Mouse (Mus musculus): ENCODE results near the gene Usp54. TPM values are rescaled to one million over a fixed set of nuclear protein-coding genes. Genes with fewer than 3 reads are reported as not detected.

The Usp54 gene
- polyA plus RNA-seq, 1 experiment from 2014 or later: 13.8 TPM

DNA sequence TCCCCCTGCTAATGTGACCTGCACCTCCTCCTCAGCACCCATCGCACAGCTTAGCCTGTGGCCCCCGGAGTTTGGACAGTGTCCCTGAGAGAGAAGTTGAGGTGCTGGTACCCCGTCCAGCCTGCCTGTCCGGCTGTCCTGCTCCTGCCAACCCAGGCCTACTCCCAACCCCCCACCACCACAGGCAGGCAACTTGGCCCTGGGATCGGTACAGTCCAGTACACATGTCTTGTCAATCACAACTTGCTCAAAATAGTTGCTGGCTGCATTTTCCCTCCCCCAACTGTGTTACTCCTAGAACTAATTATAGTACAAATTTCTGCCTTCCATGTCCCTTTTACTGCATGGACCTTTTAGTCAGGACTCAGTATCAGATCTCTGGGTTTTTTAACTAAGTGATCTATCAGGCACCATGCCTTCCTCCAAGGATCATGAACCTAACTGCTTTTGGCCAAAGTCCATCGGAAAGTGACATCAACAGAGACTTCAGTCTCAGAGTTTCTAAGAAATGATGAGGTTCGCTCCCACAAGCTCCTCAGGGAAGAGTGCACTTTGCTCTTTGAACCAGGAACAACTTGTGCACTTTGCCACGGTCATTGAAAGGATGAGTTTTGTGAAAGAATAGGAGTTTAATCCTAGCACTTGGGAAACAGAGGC is 27.4 kb upstream of the Usp54 start, which contains the start of gene Synpo2l:
Synpo2l (minus strand) TSS at position 201 of the 657 bp plus-strand sequence.
- no peak within 1 kb of the TSS for H3K9ac ChIP-seq (ENCODE audit: low read depth, low read length)
- H3K36me3 ChIP-seq (ENCODE audit: control insufficient read depth, insufficient read depth, low read length): no peaks in the 10 kb centered on the region
- H3K27ac ChIP-seq (ENCODE audit: low read length): no peak within 1 kb of the TSS
- peaks cover 10% of the 10 kb centered on the region for H3K27me3 ChIP-seq (ENCODE audit: control insufficient read depth, insufficient read depth, low read depth, low read length)
- no peak within 1 kb of the TSS for H3K4me3 ChIP-seq (ENCODE audit: low read depth, low read length)
- no peaks in the 10 kb centered on the region for H3K4me1 ChIP-seq (ENCODE audit: control insufficient read depth, insufficient read depth, low read length)
- no peaks in the 10 kb centered on the region for H3K9me3 ChIP-seq (replicated peaks; ENCODE audit: control insufficient read depth, low read length, poor library complexity, severe bottlenecking)
- 83% methylated on average over 8 of the region's 8 CpGs for WGBS
- no peak within 1 kb of the TSS for H3K4me2 ChIP-seq (ENCODE audit: low read length)
- no peak for ATAC-seq

DNA sequence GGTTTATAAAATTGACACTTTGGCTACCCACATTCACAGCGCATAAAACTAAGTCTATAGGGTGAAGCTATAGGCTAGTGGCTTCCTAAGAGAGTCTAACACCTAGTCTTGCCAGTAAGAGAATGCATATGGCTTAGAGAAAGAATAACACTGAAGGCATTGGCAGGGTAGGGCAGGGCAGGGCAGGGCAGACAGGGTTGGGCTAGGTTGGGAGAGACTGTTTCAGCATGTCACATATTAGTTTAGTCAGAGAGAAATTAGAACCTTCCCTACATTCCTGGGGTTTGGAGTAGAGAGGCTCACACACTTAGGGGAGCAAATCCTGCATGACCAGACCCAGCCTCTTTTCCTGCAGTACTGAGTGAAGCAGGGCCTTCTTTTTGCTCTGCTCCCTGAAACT is 26.6 kb upstream of the Usp54 start:
- H3K36me3 ChIP-seq (ENCODE audit: control insufficient read depth, insufficient read depth, low read length): no peaks in the 10 kb centered on the region
- no peak for ATAC-seq
- WGBS: 73% methylated on average over 1 of the region's 1 CpGs
- no peak overlapping the region for H3K4me2 ChIP-seq (ENCODE audit: low read length)
- H3K9ac ChIP-seq (ENCODE audit: low read depth, low read length): no peak overlapping the region
- H3K9me3 ChIP-seq (replicated peaks; ENCODE audit: control insufficient read depth, low read length, poor library complexity, severe bottlenecking): no peaks in the 10 kb centered on the region
- H3K27me3 ChIP-seq (ENCODE audit: control insufficient read depth, insufficient read depth, low read depth, low read length): peaks cover 10% of the 10 kb centered on the region
- H3K4me3 ChIP-seq (ENCODE audit: low read depth, low read length): no peak overlapping the region
- peaks cover under 1% of the 10 kb centered on the region; the same call in 1 of the 2 replicates for H3K4me1 ChIP-seq (ENCODE audit: control insufficient read depth, insufficient read depth, low read length)
- H3K27ac ChIP-seq (ENCODE audit: low read length): no peak overlapping the region

GRCm38 (mm10) chr14:20664436-20664835 is 23.6 kb upstream of the Usp54 start:
- no peak overlapping the region for H3K4me3 ChIP-seq (ENCODE audit: low read depth, low read length)
- H3K27ac ChIP-seq (ENCODE audit: low read length): no peak overlapping the region
- no peak overlapping the region for H3K9ac ChIP-seq (ENCODE audit: low read depth, low read length)
- no peak overlapping the region for H3K4me2 ChIP-seq (ENCODE audit: low read length)
- peaks cover 9% of the 10 kb centered on the region; the same call in 1 of the 2 replicates for H3K4me1 ChIP-seq (ENCODE audit: control insufficient read depth, insufficient read depth, low read length)
- H3K9me3 ChIP-seq (replicated peaks; ENCODE audit: control insufficient read depth, low read length, poor library complexity, severe bottlenecking): no peaks in the 10 kb centered on the region
- 45% methylated on average over 3 of the region's 3 CpGs for WGBS
- peaks cover 10% of the 10 kb centered on the region for H3K27me3 ChIP-seq (ENCODE audit: control insufficient read depth, insufficient read depth, low read depth, low read length)
- no peaks in the 10 kb centered on the region for H3K36me3 ChIP-seq (ENCODE audit: control insufficient read depth, insufficient read depth, low read length)
- ATAC-seq: no peak

DNA sequence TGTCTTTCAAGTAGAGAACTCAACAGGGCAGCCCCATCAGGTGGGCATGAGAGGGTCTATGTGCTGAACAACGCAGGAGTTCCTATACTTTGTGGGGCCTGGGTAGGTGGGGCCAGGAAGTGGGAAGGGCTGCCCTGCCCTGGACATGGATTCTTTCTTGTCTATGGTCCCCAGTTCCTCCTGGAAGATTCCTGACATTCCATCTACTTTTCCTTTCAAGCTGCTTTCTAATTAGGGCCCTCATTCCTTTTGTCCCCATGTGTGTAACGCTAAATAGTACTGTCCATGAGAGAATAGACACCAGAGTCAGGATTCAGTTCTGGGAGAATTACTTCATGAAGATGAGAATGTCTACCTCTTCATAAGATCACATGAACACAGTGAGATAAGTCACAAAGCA is 22.7 kb upstream of the Usp54 start:
- 79% methylated on average over 2 of the region's 2 CpGs for WGBS
- no peak for ATAC-seq
- no peak overlapping the region for H3K4me2 ChIP-seq (ENCODE audit: low read length)
- H3K9me3 ChIP-seq (replicated peaks; ENCODE audit: control insufficient read depth, low read length, poor library complexity, severe bottlenecking): no peaks in the 10 kb centered on the region
- H3K27me3 ChIP-seq (ENCODE audit: control insufficient read depth, insufficient read depth, low read depth, low read length): peaks cover 8% of the 10 kb centered on the region
- H3K36me3 ChIP-seq (ENCODE audit: control insufficient read depth, insufficient read depth, low read length): no peaks in the 10 kb centered on the region
- H3K4me1 ChIP-seq (ENCODE audit: control insufficient read depth, insufficient read depth, low read length): peaks cover 9% of the 10 kb centered on the region; the same call in 1 of the 2 replicates
- no peak overlapping the region for H3K27ac ChIP-seq (ENCODE audit: low read length)
- H3K9ac ChIP-seq (ENCODE audit: low read depth, low read length): no peak overlapping the region
- H3K4me3 ChIP-seq (ENCODE audit: low read depth, low read length): no peak overlapping the region

- Histone ChIP-seq H3K27ac (ENCODE audit: low read length) (no peak overlapping the region; the same call in 1 of the 2 replicates), H3K4me3 (ENCODE audit: low read depth, low read length) (no peak overlapping the region), H3K36me3 (ENCODE audit: control insufficient read depth, insufficient read depth, low read length) (no peaks in the 10 kb centered on the region), H3K9ac (ENCODE audit: low read depth, low read length) (0 out of 2 replicates have a peak overlapping the region, but pooled peaks have one; percentile 92), H3K4me2 (ENCODE audit: low read length) (no peak overlapping the region; the same call in 1 of the 2 replicates), H3K9me3 (replicated peaks; ENCODE audit: control insufficient read depth, low read length, poor library complexity, severe bottlenecking) (no peaks in the 10 kb centered on the region), H3K4me1 (ENCODE audit: control insufficient read depth, insufficient read depth, low read length) (peaks cover 9% of the 10 kb centered on the region; the same call in 1 of the 2 replicates), H3K27me3 (ENCODE audit: control insufficient read depth, insufficient read depth, low read depth, low read length) (peaks cover 5% of the 10 kb centered on the region; the same call in 1 of the 2 replicates)
- WGBS: 92% methylated on average over 3 of the region's 3 CpGs
- ATAC-seq: no peak
Measured at GRCm38 (mm10) chr14:20662740-20663139, 21.9 kb upstream of the Usp54 start.

- 8% methylated on average over 19 of the region's 19 CpGs for WGBS
- Histone ChIP-seq H3K4me1 (ENCODE audit: control insufficient read depth, insufficient read depth, low read length) (peaks cover 9% of the 10 kb centered on the region; the same call in 1 of the 2 replicates), H3K9ac (ENCODE audit: low read depth, low read length) (peak overlapping the region; percentile 92), H3K4me2 (ENCODE audit: low read length) (peak overlapping the region; percentile 94), H3K9me3 (replicated peaks; ENCODE audit: control insufficient read depth, low read length, poor library complexity, severe bottlenecking) (no peaks in the 10 kb centered on the region), H3K36me3 (ENCODE audit: control insufficient read depth, insufficient read depth, low read length) (no peaks in the 10 kb centered on the region), H3K4me3 (ENCODE audit: low read depth, low read length) (peak overlapping the region; percentile 70), H3K27ac (ENCODE audit: low read length) (peak overlapping the region; percentile 91), H3K27me3 (ENCODE audit: control insufficient read depth, insufficient read depth, low read depth, low read length) (peaks cover 5% of the 10 kb centered on the region; the same call in 1 of the 2 replicates)
- ATAC-seq: peak; percentile 66
Measured at GRCm38 (mm10) chr14:20661661-20662331, 20.9 kb upstream of the Usp54 start.

DNA sequence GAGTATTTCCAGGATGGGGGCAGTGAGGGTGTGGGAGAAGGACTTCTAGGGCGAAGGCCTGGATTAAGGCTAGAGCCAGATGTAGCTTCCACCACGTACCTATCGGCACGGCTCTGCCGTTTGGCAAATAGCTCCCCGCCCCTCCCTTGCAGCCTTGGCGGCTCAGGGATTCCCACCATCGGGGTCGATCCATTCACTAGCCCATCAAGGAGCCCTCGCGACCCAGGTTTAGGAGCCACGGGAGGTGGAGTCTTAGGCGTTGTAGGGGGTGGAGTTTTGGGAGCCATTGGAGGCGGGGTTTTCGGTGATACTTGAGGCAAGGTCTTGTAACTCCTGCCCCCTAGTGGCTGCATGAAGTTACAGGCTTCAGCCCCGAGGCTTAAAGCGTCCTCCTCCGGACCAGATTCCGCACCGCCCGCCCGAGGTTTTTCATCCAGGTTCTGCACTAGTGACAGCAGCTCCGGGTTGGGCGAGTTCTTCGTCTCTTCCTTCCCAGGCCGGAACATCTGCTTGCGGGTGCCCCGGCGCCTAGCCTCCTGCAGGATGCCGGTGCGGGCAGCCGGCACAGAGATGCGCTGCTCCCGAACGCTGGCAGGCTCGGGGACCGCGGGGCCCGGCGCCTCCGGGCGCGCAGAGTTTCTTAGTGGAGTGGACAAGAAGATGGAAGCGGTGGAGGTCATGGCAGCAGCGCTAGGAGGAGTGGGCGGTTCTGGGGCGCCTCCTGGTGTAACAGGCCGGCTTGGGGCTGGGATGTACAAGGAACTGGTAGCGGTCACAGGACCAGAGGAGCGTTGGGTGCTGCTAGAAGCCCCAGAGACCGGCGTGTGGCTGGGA is 20.2 kb upstream of the Usp54 start:
- peak overlapping the region; percentile 94 for H3K4me2 ChIP-seq (ENCODE audit: low read length)
- WGBS: 2% methylated on average over 52 of the region's 52 CpGs
- peak overlapping the region; percentile 70 for H3K4me3 ChIP-seq (ENCODE audit: low read depth, low read length)
- peaks cover 4% of the 10 kb centered on the region; the same call in 1 of the 2 replicates for H3K27me3 ChIP-seq (ENCODE audit: control insufficient read depth, insufficient read depth, low read depth, low read length)
- peak overlapping the region; percentile 91 for H3K27ac ChIP-seq (ENCODE audit: low read length)
- no peaks in the 10 kb centered on the region for H3K9me3 ChIP-seq (replicated peaks; ENCODE audit: control insufficient read depth, low read length, poor library complexity, severe bottlenecking)
- ATAC-seq: peak; percentile 81
- H3K36me3 ChIP-seq (ENCODE audit: control insufficient read depth, insufficient read depth, low read length): no peaks in the 10 kb centered on the region
- peaks cover 9% of the 10 kb centered on the region; the same call in 1 of the 2 replicates for H3K4me1 ChIP-seq (ENCODE audit: control insufficient read depth, insufficient read depth, low read length)
- H3K9ac ChIP-seq (ENCODE audit: low read depth, low read length): peak overlapping the region; percentile 92

DNA sequence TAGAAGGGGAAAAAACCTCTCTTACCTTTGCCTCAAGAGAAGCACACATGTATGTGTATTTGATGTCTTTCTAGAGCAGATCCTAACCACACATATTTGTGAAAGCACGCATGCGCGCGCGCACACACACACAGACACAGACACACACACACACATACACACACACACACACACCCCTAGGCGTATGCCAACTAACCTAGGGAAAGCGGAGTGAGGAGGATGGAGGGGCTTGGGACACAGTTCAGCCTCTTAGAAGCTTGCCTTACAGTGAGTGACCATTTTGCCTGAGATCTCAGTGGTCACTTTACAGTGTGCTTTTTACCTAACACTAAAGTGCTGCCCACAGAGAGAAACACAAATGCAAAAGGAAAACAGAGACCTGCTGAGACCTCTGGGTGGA is 18.8 kb upstream of the Usp54 start:
- Histone ChIP-seq H3K4me2 (ENCODE audit: low read length) (no peak overlapping the region), H3K9ac (ENCODE audit: low read depth, low read length) (no peak overlapping the region), H3K4me3 (ENCODE audit: low read depth, low read length) (no peak overlapping the region), H3K9me3 (replicated peaks; ENCODE audit: control insufficient read depth, low read length, poor library complexity, severe bottlenecking) (no peaks in the 10 kb centered on the region), H3K36me3 (ENCODE audit: control insufficient read depth, insufficient read depth, low read length) (no peaks in the 10 kb centered on the region), H3K4me1 (ENCODE audit: control insufficient read depth, insufficient read depth, low read length) (peaks cover 9% of the 10 kb centered on the region; the same call in 1 of the 2 replicates), H3K27ac (ENCODE audit: low read length) (no peak overlapping the region), H3K27me3 (ENCODE audit: control insufficient read depth, insufficient read depth, low read depth, low read length) (no peaks in the 10 kb centered on the region)
- ATAC-seq: no peak
- 94% methylated on average over 7 of the region's 7 CpGs for WGBS

Measured in midbrain, embryonic 16.5 days (tissue).